13 mouse cellular contexts compared by ENCODE assay signal in genomic region chr7:118276684-118277334, GRCm38 (mm10). TPM values are rescaled to one million over a fixed set of nuclear protein-coding genes. Genes with fewer than 3 reads are reported as not detected.
DNase-seq lines count a peak whose midpoint lies in the region; ATAC-seq and TF ChIP-seq lines count a peak whose summit lies in the region.
"Had no signal": no experiment of that assay in that cellular context is flagged by ENCODE, and none has a peak within 500 bp of the region (broad histone marks: within the 10 kb centered on the region; RNA-seq: fewer than 3 reads in every experiment).

No protein-coding gene starts in this region.

- H3K27ac ChIP-seq in limb, embryonic 12.5 days, result no peak overlapping the region
- H3K27ac ChIP-seq in limb, embryonic 10.5 days, result no peak overlapping the region
- no peak overlapping the region for H3K27ac ChIP-seq in hindbrain, postnatal 0 days
- H3K27ac ChIP-seq: forebrain, embryonic 13.5 days; limb, embryonic 13.5 days; midbrain, embryonic 10.5 days; neural tube, embryonic 12.5 days had no signal

- ATAC-seq in limb, embryonic 12.5 days (ENCODE audit: insufficient number of reproducible peaks, insufficient read depth, low FRiP score, low TSS enrichment, low read depth), result no peak
- no peak for ATAC-seq in hindbrain, postnatal 0 days
- ATAC-seq: forebrain, embryonic 13.5 days had no signal

- TF ChIP-seq CTCF in hindbrain, postnatal 0 days (IDR thresholded peaks at IDR 0.05; ENCODE audit: low read depth), result no peak

- 0 out of 2 replicates have a peak, but pooled peaks cover 3% of the 10 kb centered on the region for H3K4me1 ChIP-seq in limb, embryonic 12.5 days (replicated peaks)
- H3K4me1 ChIP-seq in limb, embryonic 10.5 days, result peaks cover 6% of the 10 kb centered on the region
- no peaks in the 10 kb centered on the region for H3K4me1 ChIP-seq in hindbrain, postnatal 0 days (ENCODE audit: insufficient read depth, low read length)
- H3K4me1 ChIP-seq: forebrain, embryonic 13.5 days; neural tube, embryonic 12.5 days had no signal

- 0 out of 2 replicates have a peak overlapping the region, but pooled peaks have one; percentile 35 for H3K4me2 ChIP-seq in limb, embryonic 12.5 days
- no peak overlapping the region for H3K4me2 ChIP-seq in hindbrain, postnatal 0 days (ENCODE audit: low read depth, low read length)
- H3K4me2 ChIP-seq: forebrain, embryonic 13.5 days; neural tube, embryonic 12.5 days had no signal

- no peaks in the 10 kb centered on the region for H3K9me3 ChIP-seq in limb, embryonic 12.5 days
- no peaks in the 10 kb centered on the region for H3K9me3 ChIP-seq in limb, embryonic 10.5 days (replicated peaks)
- H3K9me3 ChIP-seq in hindbrain, postnatal 0 days (ENCODE audit: low read length), result no peaks in the 10 kb centered on the region
- H3K9me3 ChIP-seq: forebrain, embryonic 13.5 days; limb, embryonic 13.5 days; midbrain, embryonic 10.5 days; neural tube, embryonic 12.5 days had no signal

- H3K36me3 ChIP-seq in limb, embryonic 12.5 days, result no peaks in the 10 kb centered on the region
- no peaks in the 10 kb centered on the region for H3K36me3 ChIP-seq in limb, embryonic 10.5 days
- H3K36me3 ChIP-seq in hindbrain, postnatal 0 days (ENCODE audit: insufficient read depth, low read length), result no peaks in the 10 kb centered on the region
- H3K36me3 ChIP-seq: limb, embryonic 13.5 days; midbrain, embryonic 10.5 days; neural tube, embryonic 12.5 days had no signal

- H3K27me3 ChIP-seq in limb, embryonic 12.5 days, result no peaks in the 10 kb centered on the region
- H3K27me3 ChIP-seq in limb, embryonic 10.5 days (ENCODE audit: low read depth, poor library complexity, severe bottlenecking), result no peaks in the 10 kb centered on the region
- no peaks in the 10 kb centered on the region for H3K27me3 ChIP-seq in hindbrain, postnatal 0 days (ENCODE audit: insufficient read depth, low read length)
- H3K27me3 ChIP-seq: forebrain, embryonic 13.5 days; limb, embryonic 13.5 days; neural tube, embryonic 12.5 days had no signal

- H3K9ac ChIP-seq in limb, embryonic 12.5 days (replicated peaks), result no peak overlapping the region
- H3K9ac ChIP-seq in hindbrain, postnatal 0 days (replicated peaks; ENCODE audit: low read length), result no peak overlapping the region
- H3K9ac ChIP-seq: forebrain, embryonic 13.5 days; limb, embryonic 13.5 days; neural tube, embryonic 12.5 days had no signal

- H3K4me3 ChIP-seq in limb, embryonic 12.5 days (replicated peaks), result no peak overlapping the region
- H3K4me3 ChIP-seq in limb, embryonic 10.5 days, result no peak overlapping the region
- H3K4me3 ChIP-seq in hindbrain, postnatal 0 days (ENCODE audit: low read length), result no peak overlapping the region
- H3K4me3 ChIP-seq: forebrain, embryonic 13.5 days; midbrain, embryonic 10.5 days; neural tube, embryonic 12.5 days had no signal

- WGBS in limb, embryonic 12.5 days, result 80% methylated on average over 15 of the region's 15 CpGs
- WGBS in limb, embryonic 10.5 days, result 88% methylated on average over 15 of the region's 15 CpGs
- 29% methylated on average over 15 of the region's 15 CpGs for WGBS in large intestine, adult 2 months
- WGBS in hindbrain, postnatal 0 days, result 90% methylated on average over 15 of the region's 15 CpGs

- no peak for DNase-seq in limb, embryonic 10.5 days (ENCODE audit: low spot score)
- DNase-seq in CD4-positive helper T cell, adult 2 months (ENCODE audit: low read depth, low spot score), result peak; percentile 58
- peak; percentile 67 for DNase-seq in R1 (ENCODE audit: low read depth, low spot score)
- peak; percentile 79 for DNase-seq in large intestine, adult 2 months (ENCODE audit: low read depth, low spot score)
- DNase-seq in right cerebral cortex, postnatal 14 days, result no peak
- DNase-seq in hindbrain, postnatal 0 days (ENCODE audit: low spot score), result no peak
- DNase-seq: layer of hippocampus, adult 9-11 months; thymus, adult 18-20 months had no signal

RNA-seq across cellular contexts. Expression of gene Smg1, which starts 33.3 kb away (rescaled TPM):
- 25.2 and 27.7 TPM in 2 replicates for polyA plus RNA-seq in limb, embryonic 12.5 days (2016; fragmentation: Nextera tagmentation; extraction: Ambion mirVana)
- polyA plus RNA-seq in limb, embryonic 10.5 days (2016; fragmentation: Nextera tagmentation; extraction: Ambion mirVana), result 18.0 and 21.8 TPM in 2 replicates
- 16.9 and 36.3 TPM in 2 replicates for polyA plus RNA-seq in large intestine, adult 2 months (2012; rRNA removed)
- 38.6 and 39.9 TPM in 2 replicates for total RNA-seq in hindbrain, postnatal 0 days (2014; rRNA removed)
- polyA plus RNA-seq in hindbrain, postnatal 0 days (2015; fragmentation: Nextera tagmentation; extraction: Ambion mirVana), result 15.4 and 15.9 TPM in 2 replicates

Comparison
In these comparisons a context has a peak if more than half of its experiments do, and no peak if none do; other contexts are left out.
1. DNase-seq: peak in CD4-positive helper T cell, adult 2 months (single experiment), R1 (single experiment) and large intestine, adult 2 months (single experiment); none in limb, embryonic 10.5 days (single experiment), right cerebral cortex, postnatal 14 days (single experiment) and hindbrain, postnatal 0 days (single experiment).